Mouse (Mus musculus) ES-E14 (cell line): ENCODE measurements around the gene Cntd1.

Experiments used
- HCFC1 ChIP-seq: IDR thresholded peaks from 2 replicates; pipeline ENCODE4 v1.6.1; 2012; ENCODE audit warnings: low read length, inconsistent platforms, borderline replicate concordance; ENCODE audit not compliant: insufficient read depth
- MAFK ChIP-seq: IDR thresholded peaks from 2 replicates; pipeline ENCODE4 v1.6.1; 2014; ENCODE audit warnings: mild to moderate bottlenecking, low read depth, low read length, inconsistent platforms; ENCODE audit not compliant: insufficient read depth
- ZC3H11A ChIP-seq: IDR thresholded peaks from 2 replicates; pipeline ENCODE4 v1.6.1; 2012; ENCODE audit warnings: low read depth, mild to moderate bottlenecking, inconsistent platforms, low read length, borderline replicate concordance
- ZNF384 ChIP-seq: IDR thresholded peaks from 2 replicates; pipeline ENCODE4 v1.6.1; 2012; ENCODE audit warnings: low read depth, low read length, inconsistent platforms

DNA sequence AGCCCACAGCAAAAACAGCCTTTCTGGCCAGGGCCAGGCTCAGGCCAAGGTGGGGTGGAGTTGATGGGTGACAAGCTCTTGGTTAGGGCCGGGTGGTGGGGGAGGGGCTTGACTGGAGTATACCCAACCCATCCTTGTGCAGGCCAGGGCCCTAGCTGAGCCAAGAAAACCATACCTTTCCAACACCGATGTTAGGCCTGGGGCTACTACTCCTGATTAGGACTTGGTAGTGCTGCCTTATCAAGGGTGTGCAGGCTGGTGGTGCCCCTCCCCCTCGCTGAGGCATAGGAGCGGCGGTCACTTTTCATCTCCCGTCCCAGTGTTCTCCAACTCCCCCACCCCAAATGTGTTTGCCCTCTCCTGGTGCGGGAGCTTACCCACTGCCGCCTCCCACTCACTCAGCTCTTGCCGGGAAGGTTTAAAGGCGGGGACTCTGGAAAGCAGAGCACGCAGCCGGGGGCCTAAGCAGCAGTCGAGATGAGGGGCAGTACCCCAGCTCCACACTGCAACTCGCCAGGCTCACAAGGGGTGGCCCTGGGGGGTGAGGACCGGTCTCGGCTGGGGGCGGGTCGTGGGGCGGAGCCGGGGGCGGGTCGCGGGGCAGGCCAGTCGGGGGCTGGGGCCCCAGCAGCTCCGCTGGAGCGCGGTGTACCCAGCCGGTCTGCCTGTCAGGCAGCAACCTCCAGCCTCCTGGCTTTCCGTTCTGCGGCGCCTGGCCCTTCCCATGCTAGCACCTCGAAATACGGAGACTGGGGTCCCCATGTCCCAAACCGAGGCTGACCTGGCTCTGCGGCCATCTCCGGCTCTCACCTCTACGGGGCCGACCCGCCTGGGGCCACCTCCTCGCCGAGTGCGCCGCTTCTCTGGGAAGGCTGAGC lies 18.6 kb upstream of the Cntd1 start, which contains the start of gene Wnk4:
- TF ChIP-seq HCFC1 (no peak), ZC3H11A (no peak), ZNF384 (no peak), MAFK (no peak)
